Mouse (Mus musculus) midbrain, embryonic 11.5 days (tissue): ENCODE data around the gene Vrtn. TPM values are rescaled to one million over a fixed set of nuclear protein-coding genes. Genes with fewer than 3 reads are reported as not detected.
A peak's percentile ranks its signal among the peaks of the same experiment; 100 is the strongest.

Experiments
- ATAC-seq: fragments of 200-750 bp; cut with Nextera tagmentation; 2 replicates; pipeline ENCODE4 v1.8.0; 2017; ENCODE audit warnings: moderate TSS enrichment, moderate library complexity; ENCODE audit not compliant: low FRiP score
- DNase-seq: peaks from one replicate; pipeline ENCODE4 v3.0.0; 2015; ENCODE audit warnings: low spot score; ENCODE audit errors: missing footprints
- H3K27ac ChIP-seq: fragments of 300-500 bp; sonication (generic); 2 replicates; pipeline ENCODE4 v1.5.1; 2014; ENCODE audit warnings: low read depth, low read length
- H3K27me3 ChIP-seq: fragments of 300-500 bp; sonication (generic); 2 replicates; pipeline ENCODE4 v1.6.1; 2014; ENCODE audit warnings: mild to moderate bottlenecking, low read length, moderate library complexity, mixed read lengths; ENCODE audit not compliant: control insufficient read depth, insufficient read depth
- H3K36me3 ChIP-seq: fragments of 300-500 bp; sonication (generic); 2 replicates; pipeline ENCODE4 v1.6.1; 2014; ENCODE audit warnings: mild to moderate bottlenecking, low read length, moderate library complexity, mixed read lengths; ENCODE audit not compliant: control insufficient read depth, insufficient read depth
- H3K4me1 ChIP-seq: fragments of 300-500 bp; sonication (generic); 2 replicates; pipeline ENCODE4 v1.6.1; 2014; ENCODE audit warnings: low read length; ENCODE audit not compliant: control insufficient read depth, insufficient read depth
- H3K4me2 ChIP-seq: fragments of 300-500 bp; sonication (generic); 2 replicates; pipeline ENCODE4 v1.6.1; 2014; ENCODE audit warnings: mild to moderate bottlenecking, moderate library complexity
- H3K4me3 ChIP-seq: fragments of 300-500 bp; sonication (generic); 2 replicates; pipeline ENCODE4 v1.5.1; 2014; ENCODE audit warnings: low read depth, low read length
- H3K9ac ChIP-seq: fragments of 300-500 bp; sonication (generic); 2 replicates; pipeline ENCODE4 v1.6.1; 2014; ENCODE audit warnings: low read length
- H3K9me3 ChIP-seq: fragments of 300-500 bp; sonication (generic); 2 replicates; pipeline ENCODE4 v1.6.1; 2016; ENCODE audit warnings: low read length; ENCODE audit not compliant: control insufficient read depth
- WGBS: fragments of 180-500 bp; shearing (Covaris S2); extraction: QIAGEN DNeasy Blood & Tissue Kit; methylation state at CpG from one replicate; pipeline ENCODE4 v1.1.7; 2014; 5-methylcytosine and 5-hydroxymethylcytosine counted together
- polyA plus RNA-seq: library from polyadenylated mRNA; unstranded; fragments of >200 nt; fragmentation: Nextera tagmentation; extraction: Ambion mirVana; gene quantifications from 2 replicates; pipeline ENCODE4 v1.2.1, GENCODE M21; 2014

Vrtn gene
- polyA plus RNA-seq, 1 experiment from 2014 or later = 0.05 TPM

- ATAC-seq (peak; percentile 39), DNase-seq (peak; percentile 88)
- Histone ChIP-seq H3K27me3 (no peaks in the 10 kb centered on the region), H3K9me3 (no peaks in the 10 kb centered on the region), H3K4me3 (peak overlapping the region; percentile 62), H3K4me1 (no peaks in the 10 kb centered on the region; the same call in 1 of the 2 replicates), H3K9ac (peak overlapping the region; percentile 46), H3K36me3 (no peaks in the 10 kb centered on the region), H3K27ac (no peak overlapping the region), H3K4me2 (peak overlapping the region; percentile 49)
- WGBS = 6% methylated on average over 10 of the region's 10 CpGs
These were observed 23.2 kb upstream of the Vrtn start for GRCm38 (mm10) chr12:84617663-84618062.

GRCm38 (mm10) chr12:84620975-84621374, 19.8 kb upstream of the Vrtn start:
- Histone ChIP-seq H3K27ac (no peak overlapping the region), H3K27me3 (peaks cover 2% of the 10 kb centered on the region; the same call in 1 of the 2 replicates)
- peak; percentile 59 for DNase-seq

DNA sequence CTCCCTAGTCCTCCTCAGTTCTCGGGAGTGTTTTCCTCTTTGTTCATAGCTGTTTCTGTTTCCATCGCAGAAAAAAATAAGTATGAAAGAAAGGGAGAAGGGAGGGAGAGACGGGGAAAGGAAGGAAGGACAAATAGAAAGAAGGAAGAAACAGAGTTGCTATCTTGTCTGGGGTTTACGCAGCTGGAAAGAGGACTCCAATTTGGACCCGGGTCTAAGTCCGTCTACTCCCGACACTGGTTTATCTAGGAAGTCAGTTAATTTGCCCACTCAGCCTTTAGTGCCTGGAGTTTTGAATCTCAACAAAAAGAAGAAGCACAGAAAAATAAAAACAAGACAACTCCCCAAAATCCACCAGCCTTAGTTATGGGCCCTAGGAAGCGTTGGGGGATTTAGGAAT, 16.2 kb upstream of the Vrtn start:
- ATAC-seq = no peak

More at GRCm38 (mm10) chr12:84620975-84621374, 19.8 kb upstream of the Vrtn start:
- Histone ChIP-seq H3K4me3 (no peak overlapping the region), H3K36me3 (no peaks in the 10 kb centered on the region), H3K4me2 (no peak overlapping the region), H3K9me3 (no peaks in the 10 kb centered on the region), H3K9ac (no peak overlapping the region), H3K4me1 (peaks cover 5% of the 10 kb centered on the region)
- no peak for ATAC-seq

GRCm38 (mm10) chr12:84625116-84625515, 15.7 kb upstream of the Vrtn start:
- Histone ChIP-seq H3K4me1 (peaks cover 5% of the 10 kb centered on the region), H3K9ac (peak overlapping the region; percentile 43; the same call in 1 of the 2 replicates), H3K36me3 (no peaks in the 10 kb centered on the region), H3K4me3 (0 out of 2 replicates have a peak overlapping the region, but pooled peaks have one; percentile 4), H3K27me3 (peaks cover 2% of the 10 kb centered on the region; the same call in 1 of the 2 replicates), H3K9me3 (no peaks in the 10 kb centered on the region), H3K4me2 (peak overlapping the region; percentile 22), H3K27ac (no peak overlapping the region)
- DNase-seq = peak; percentile 88
- 1% methylated on average over 9 of the region's 9 CpGs for WGBS
- ATAC-seq = no peak

More for the DNA sequence above, 16.2 kb upstream of the Vrtn start:
- Histone ChIP-seq H3K36me3 (no peaks in the 10 kb centered on the region), H3K9ac (no peak overlapping the region), H3K4me3 (no peak overlapping the region), H3K27ac (no peak overlapping the region), H3K27me3 (peaks cover 2% of the 10 kb centered on the region; the same call in 1 of the 2 replicates), H3K9me3 (no peaks in the 10 kb centered on the region), H3K4me1 (peaks cover 5% of the 10 kb centered on the region), H3K4me2 (no peak overlapping the region)
- WGBS = 18% methylated on average over 8 of the region's 8 CpGs
- peak; percentile 82 for DNase-seq

GRCm38 (mm10) chr12:84631867-84632266, 9.0 kb upstream of the Vrtn start:
- 76% methylated on average over 3 of the region's 3 CpGs for WGBS
- Histone ChIP-seq H3K9ac (no peak overlapping the region), H3K9me3 (no peaks in the 10 kb centered on the region), H3K27me3 (no peaks in the 10 kb centered on the region), H3K4me2 (no peak overlapping the region), H3K27ac (no peak overlapping the region), H3K36me3 (no peaks in the 10 kb centered on the region), H3K4me3 (no peak overlapping the region), H3K4me1 (no peaks in the 10 kb centered on the region)
- DNase-seq = no peak
- no peak for ATAC-seq

DNA sequence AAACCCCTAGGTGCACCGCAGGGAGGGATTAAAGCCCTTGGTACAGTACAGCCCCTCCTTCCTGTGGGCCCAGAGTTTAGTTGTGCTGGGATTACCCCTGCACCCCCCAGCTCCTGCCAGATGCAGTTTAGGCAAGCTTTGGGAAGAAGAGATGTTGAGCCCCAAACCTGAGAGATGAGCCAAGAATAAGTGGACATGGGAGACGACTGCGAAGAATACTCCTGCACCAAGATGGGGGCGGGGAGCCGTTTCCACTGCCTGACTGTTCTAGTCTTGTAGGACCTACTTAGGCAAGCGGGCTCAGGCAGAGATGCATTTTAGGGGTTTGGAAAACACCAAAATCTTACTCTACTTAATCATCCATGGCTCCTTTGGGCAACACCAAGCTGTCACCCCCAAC, 566 bp upstream of the Vrtn start:
- no peak overlapping the region for H3K4me2 ChIP-seq
- H3K27ac ChIP-seq = no peak overlapping the region
- H3K27me3 ChIP-seq = peaks cover 31% of the 10 kb centered on the region
- no peaks in the 10 kb centered on the region for H3K36me3 ChIP-seq
- no peaks in the 10 kb centered on the region for H3K4me1 ChIP-seq
- ATAC-seq (no peak), DNase-seq (peak; percentile 83)
- 13% methylated on average over 6 of the region's 6 CpGs for WGBS
- H3K9ac ChIP-seq = no peak overlapping the region
- H3K4me3 ChIP-seq = no peak overlapping the region
- no peaks in the 10 kb centered on the region for H3K9me3 ChIP-seq

- H3K27me3 ChIP-seq = no peaks in the 10 kb centered on the region
- DNase-seq (peak; percentile 57), ATAC-seq (no peak)
- H3K9me3 ChIP-seq = no peaks in the 10 kb centered on the region
- H3K27ac ChIP-seq = no peak overlapping the region
- no peaks in the 10 kb centered on the region for H3K36me3 ChIP-seq
- 90% methylated on average over 13 of the region's 13 CpGs for WGBS
- H3K4me3 ChIP-seq = no peak overlapping the region
- H3K4me1 ChIP-seq = no peaks in the 10 kb centered on the region
- no peak overlapping the region for H3K4me2 ChIP-seq
- H3K9ac ChIP-seq = no peak overlapping the region
These were observed 9.4 kb downstream of the Vrtn start for GRCm38 (mm10) chr12:84650234-84650633.

DNA sequence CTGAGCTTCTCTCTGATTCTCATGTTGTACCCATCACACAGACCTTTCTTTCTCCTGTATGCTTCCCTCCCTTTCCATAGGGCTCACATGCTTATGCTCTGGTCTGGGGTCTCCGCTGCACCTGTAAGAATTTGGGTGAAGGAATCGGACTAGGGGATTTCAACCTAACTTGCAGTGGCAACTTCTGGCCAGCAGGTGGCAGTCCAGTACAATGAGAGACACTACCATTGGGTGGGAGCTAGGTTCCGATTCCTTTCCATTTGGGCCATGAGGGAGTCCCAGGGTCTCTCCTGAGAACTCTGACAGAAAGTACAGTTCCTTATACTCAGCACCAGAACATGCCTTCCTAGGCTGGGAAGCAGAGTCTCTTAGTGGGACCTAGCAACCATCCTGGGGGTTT, 13.1 kb downstream of the Vrtn start:
- DNase-seq = peak; percentile 98
- H3K9ac ChIP-seq = no peak overlapping the region
- H3K4me2 ChIP-seq = no peak overlapping the region
- 16% methylated on average over 3 of the region's 3 CpGs for WGBS
- no peaks in the 10 kb centered on the region for H3K9me3 ChIP-seq
- H3K27me3 ChIP-seq = no peaks in the 10 kb centered on the region
- H3K27ac ChIP-seq = no peak overlapping the region
- no peak for ATAC-seq
- no peaks in the 10 kb centered on the region for H3K36me3 ChIP-seq
- no peaks in the 10 kb centered on the region for H3K4me1 ChIP-seq
- H3K4me3 ChIP-seq = no peak overlapping the region

GRCm38 (mm10) chr12:84670555-84670954, 29.7 kb downstream of the Vrtn start:
- Histone ChIP-seq H3K9ac (no peak overlapping the region), H3K36me3 (no peaks in the 10 kb centered on the region), H3K4me2 (no peak overlapping the region), H3K4me1 (no peaks in the 10 kb centered on the region), H3K4me3 (no peak overlapping the region), H3K27ac (no peak overlapping the region), H3K27me3 (no peaks in the 10 kb centered on the region), H3K9me3 (no peaks in the 10 kb centered on the region; the same call in 1 of the 2 replicates)
- ATAC-seq (no peak), DNase-seq (peak; percentile 81)
- WGBS = 87% methylated on average over 3 of the region's 3 CpGs
